Mouse (Mus musculus) heart, adult 2 months (tissue): ENCODE data around the gene Sars2. TPM values are rescaled to one million over a fixed set of nuclear protein-coding genes. Genes with fewer than 3 reads are reported as not detected.

ENCODE experiments used
- DNase-seq, 2 experiments: peaks; one replicate each; pipeline ENCODE4 v3.0.0; 2021
- H3K27ac ChIP-seq: fragments of 200-600 bp; 2 replicates; pipeline ENCODE4 v1.8.1; 2022
- H3K27me3 ChIP-seq: fragments of 200-500 bp; 2 replicates; pipeline ENCODE4 v1.6.1; 2012; ENCODE audit warnings: mild to moderate bottlenecking, low read length, inconsistent platforms, mixed read lengths; ENCODE audit not compliant: control insufficient read depth, insufficient read depth
- H3K36me3 ChIP-seq: fragments of 200-500 bp; 2 replicates; pipeline ENCODE4 v1.6.1; 2012; ENCODE audit warnings: low read length, inconsistent platforms; ENCODE audit not compliant: control insufficient read depth, insufficient read depth
- H3K4me1 ChIP-seq: fragments of 200-500 bp; 2 replicates; pipeline ENCODE4 v1.6.1; 2011; ENCODE audit warnings: low read length; ENCODE audit not compliant: control insufficient read depth, insufficient read depth
- H3K4me3 ChIP-seq: fragments of 200-600 bp; 2 replicates; pipeline ENCODE4 v1.8.1; 2022
- H3K79me2 ChIP-seq: fragments of 200-500 bp; replicated peaks from 2 replicates; pipeline ENCODE4 v1.6.1; 2012; ENCODE audit warnings: mild to moderate bottlenecking, inconsistent platforms, low read length, moderate library complexity, mixed read lengths; ENCODE audit not compliant: control insufficient read depth, insufficient read depth
- H3K9ac ChIP-seq: fragments of 200-500 bp; 2 replicates; pipeline ENCODE4 v1.6.1; 2012; ENCODE audit warnings: low read depth, mild to moderate bottlenecking, control low read depth, inconsistent platforms, low read length, mixed read lengths
- CTCF ChIP-seq: fragments of 200-600 bp; IDR thresholded peaks from 2 replicates; pipeline ENCODE4 v1.8.1; 2022; ENCODE audit warnings: antibody characterized with exemption, mild to moderate bottlenecking, moderate library complexity
- EP300 ChIP-seq: fragments of 200-500 bp; IDR thresholded peaks from 2 replicates; pipeline ENCODE4 v1.6.1; 2011; ENCODE audit warnings: low read depth, low read length, control low read depth; ENCODE audit not compliant: insufficient read depth
- POLR2A ChIP-seq: fragments of 200-500 bp; IDR thresholded peaks from 2 replicates; pipeline ENCODE4 v1.6.1; 2011; ENCODE audit warnings: mild to moderate bottlenecking, low read depth, low read length, control low read depth; ENCODE audit not compliant: insufficient read depth
- WGBS: fragments of 180-500 bp; shearing (Covaris S2); methylation state at CpG from one replicate; pipeline ENCODE4 v1.1.7; 2018; 5-methylcytosine and 5-hydroxymethylcytosine counted together
- intact Hi-C: fragments of 180-260 bp; cut with DNase I; formaldehyde crosslinking; loops from one replicate; pipeline ENCODE4 v1.15.1; 2025
- polyA plus RNA-seq: library from polyadenylated mRNA; depleted of rRNA; stranded (reverse); fragments of >200 nt; gene quantifications from 2 replicates; pipeline ENCODE4 v1.2.3, GENCODE M21; 2012
- total RNA-seq, 2 experiments: library from RNA; stranded (reverse); gene quantifications; 2 replicates each; pipeline ENCODE4 v1.2.3; 2021

The Sars2 gene
- total and polyA plus RNA-seq, 3 experiments, result 13.7 to 20.2 (median 14.2) TPM

DNA sequence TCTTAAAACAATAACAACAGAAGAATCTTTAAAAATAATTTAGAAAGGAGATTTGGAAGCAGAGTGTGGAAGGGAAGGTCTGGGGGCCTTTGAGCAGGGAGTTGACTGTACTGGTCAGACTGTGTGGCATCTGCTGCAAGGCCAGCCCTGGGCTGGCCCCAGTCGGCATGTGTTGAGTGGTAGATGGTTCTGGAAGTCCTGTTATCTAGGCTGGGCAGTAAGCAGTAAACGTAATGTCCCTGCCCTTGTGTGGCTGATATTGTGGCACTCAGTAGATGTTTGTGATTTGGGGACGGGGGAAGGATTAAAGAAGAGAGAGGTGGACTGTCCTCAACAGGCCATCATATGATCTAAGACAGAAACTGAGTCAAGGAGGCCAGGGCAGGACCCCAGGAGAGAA lies 28.5 kb downstream of the Sars2 start:
- Histone ChIP-seq H3K27ac (no peak overlapping the region), H3K79me2 (peaks cover 4% of the 10 kb centered on the region), H3K4me1 (peaks cover 5% of the 10 kb centered on the region), H3K36me3 (no peaks in the 10 kb centered on the region), H3K27me3 (no peaks in the 10 kb centered on the region), H3K9ac (no peak overlapping the region), H3K4me3 (no peak overlapping the region)
- TF ChIP-seq EP300 (no peak), POLR2A (no peak), CTCF (no peak)
- WGBS, result 80% methylated on average over 3 of the region's 3 CpGs
- DNase-seq, result no peak
- intact Hi-C loops, result no loop called here

- peaks cover 1% of the 10 kb centered on the region; the same call in 1 of the 2 replicates for H3K4me1 ChIP-seq
- intact Hi-C loops, result no loop called here
- H3K79me2 ChIP-seq, result peaks cover 3% of the 10 kb centered on the region
- peak; percentile 30 to 42 for DNase-seq
- no peak overlapping the region for H3K27ac ChIP-seq
- no peak overlapping the region for H3K4me3 ChIP-seq
- H3K36me3 ChIP-seq, result no peaks in the 10 kb centered on the region
- WGBS, result 78% methylated on average over 11 of the region's 11 CpGs
- H3K9ac ChIP-seq, result no peak overlapping the region
- H3K27me3 ChIP-seq, result no peaks in the 10 kb centered on the region
- no peak for TF ChIP-seq CTCF
- TF ChIP-seq EP300, result no peak
- TF ChIP-seq POLR2A, result no peak
Measured at GRCm38 (mm10) chr7:28771867-28772266, 30.1 kb downstream of the Sars2 start.

- intact Hi-C loops, result no loop called here
- Histone ChIP-seq H3K4me1 (no peaks in the 10 kb centered on the region), H3K27me3 (no peaks in the 10 kb centered on the region), H3K79me2 (no peaks in the 10 kb centered on the region), H3K4me3 (no peak overlapping the region), H3K36me3 (no peaks in the 10 kb centered on the region), H3K9ac (no peak overlapping the region), H3K27ac (no peak overlapping the region)
- TF ChIP-seq EP300 (no peak), POLR2A (no peak), CTCF (no peak)
- no peak for DNase-seq
- WGBS, result 63% methylated on average over 3 of the region's 3 CpGs
Measured at GRCm38 (mm10) chr7:28773163-28773562, 31.4 kb downstream of the Sars2 start.

DNA sequence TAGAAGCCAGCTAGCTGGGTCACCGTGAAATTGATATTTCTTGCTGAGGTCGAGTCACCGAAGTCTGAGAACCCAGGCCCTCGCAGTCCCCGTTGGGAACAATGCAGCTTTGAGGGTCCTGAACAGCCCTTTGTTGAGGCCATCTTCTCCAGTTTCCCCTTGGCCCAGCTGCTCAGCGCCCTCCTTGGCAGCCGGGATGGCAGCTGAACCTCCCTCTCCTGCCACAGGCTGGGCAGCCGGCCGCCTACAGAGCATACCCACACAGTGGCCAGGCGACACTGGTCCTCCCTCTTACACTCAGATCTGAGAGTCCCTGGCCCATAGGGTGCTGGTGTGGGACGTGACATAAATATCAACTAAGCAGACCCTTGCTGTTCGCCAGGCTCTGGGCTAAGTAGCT lies 32.4 kb downstream of the Sars2 start:
- no peak overlapping the region for H3K4me3 ChIP-seq
- no peak for TF ChIP-seq CTCF
- TF ChIP-seq EP300, result no peak
- no peak for TF ChIP-seq POLR2A
- no peak overlapping the region for H3K27ac ChIP-seq
- no peak for DNase-seq
- H3K9ac ChIP-seq, result no peak overlapping the region
- no peaks in the 10 kb centered on the region for H3K27me3 ChIP-seq
- no peaks in the 10 kb centered on the region for H3K4me1 ChIP-seq
- WGBS, result 82% methylated on average over 12 of the region's 12 CpGs
- no peaks in the 10 kb centered on the region for H3K79me2 ChIP-seq
- intact Hi-C loops, result no loop called here
- H3K36me3 ChIP-seq, result no peaks in the 10 kb centered on the region

- H3K36me3 ChIP-seq, result no peaks in the 10 kb centered on the region
- TF ChIP-seq POLR2A, result no peak
- H3K27me3 ChIP-seq, result no peaks in the 10 kb centered on the region
- no peak for DNase-seq
- H3K27ac ChIP-seq, result no peak overlapping the region
- no peak overlapping the region for H3K4me3 ChIP-seq
- peaks cover under 1% of the 10 kb centered on the region for H3K4me1 ChIP-seq
- no peaks in the 10 kb centered on the region for H3K79me2 ChIP-seq
- intact Hi-C loops, result loop anchor here (5.0 kb wide), 1 partner anchor 197 kb away; no protein-coding TSS in a partner anchor
- H3K9ac ChIP-seq, result no peak overlapping the region
- WGBS, result 89% methylated on average over 7 of the region's 7 CpGs
Measured at GRCm38 (mm10) chr7:28775129-28775528, 33.3 kb downstream of the Sars2 start.

GRCm38 (mm10) chr7:28778825-28779224 lies 37.0 kb downstream of the Sars2 start:
- Histone ChIP-seq H3K27me3 (no peaks in the 10 kb centered on the region), H3K79me2 (no peaks in the 10 kb centered on the region), H3K4me1 (peaks cover 4% of the 10 kb centered on the region), H3K4me3 (no peak overlapping the region), H3K36me3 (no peaks in the 10 kb centered on the region), H3K9ac (no peak overlapping the region), H3K27ac (no peak overlapping the region)
- WGBS, result 80% methylated on average over 9 of the region's 9 CpGs
- DNase-seq, result peak in 1 of 2 experiments; percentile 28
- intact Hi-C loops, result loop anchor here (5.0 kb wide), 1 partner anchor 193 kb away; no protein-coding TSS in a partner anchor
- TF ChIP-seq CTCF (no peak), EP300 (no peak), POLR2A (no peak)
